Mouse (Mus musculus) ES-E14 (cell line): Measurements from ENCODE around the gene Arhgap45.

Source experiments
- CHD2 ChIP-seq: IDR thresholded peaks from 2 replicates; pipeline ENCODE4 v1.6.1; 2014; ENCODE audit warnings: mild to moderate bottlenecking, low read depth, low read length, inconsistent platforms
- HCFC1 ChIP-seq: IDR thresholded peaks from 2 replicates; pipeline ENCODE4 v1.6.1; 2012; ENCODE audit warnings: low read length, inconsistent platforms, borderline replicate concordance; ENCODE audit not compliant: insufficient read depth
- MAFK ChIP-seq: IDR thresholded peaks from 2 replicates; pipeline ENCODE4 v1.6.1; 2014; ENCODE audit warnings: mild to moderate bottlenecking, low read depth, low read length, inconsistent platforms; ENCODE audit not compliant: insufficient read depth

DNA sequence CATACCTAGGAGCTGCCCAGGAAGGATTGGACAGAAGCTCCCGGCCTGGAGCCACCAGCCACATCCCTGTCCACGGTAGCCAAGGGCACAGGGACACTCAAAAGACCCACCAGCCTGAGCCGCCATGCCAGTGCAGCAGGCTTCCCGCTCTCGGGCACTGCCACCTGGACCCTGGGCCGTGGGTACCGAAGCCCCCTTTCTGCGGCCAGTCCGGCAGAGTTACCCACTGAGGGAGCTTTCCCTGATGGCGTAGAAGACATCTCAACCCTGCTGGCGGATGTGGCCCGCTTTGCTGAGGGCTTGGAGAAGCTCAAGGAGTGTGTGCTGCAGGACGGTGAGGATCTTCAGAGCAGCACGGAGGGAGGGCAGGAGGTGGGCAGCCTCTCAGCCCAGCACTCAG lies 1.3 kb downstream of the Arhgap45 start:
- no peak for TF ChIP-seq MAFK
- TF ChIP-seq HCFC1: no peak
- no peak for TF ChIP-seq CHD2
